Mouse (Mus musculus) G1E (cell line): ENCODE data around the gene Zc3h7b.

Experiments used
- CTCF ChIP-seq: IDR thresholded peaks from 2 replicates; pipeline ENCODE4 v1.5.1; 2012; ENCODE audit warnings: low read depth, low read length, inconsistent platforms, mixed read lengths
- GATA1 ChIP-seq: IDR thresholded peaks from 2 replicates; pipeline ENCODE4 v1.6.1; 2012; ENCODE audit warnings: borderline replicate concordance, low read length, inconsistent platforms, mixed read lengths
- GATA2 ChIP-seq: IDR thresholded peaks from 2 replicates; pipeline ENCODE4 v1.6.1; 2012; ENCODE audit warnings: low read depth, low read length, inconsistent platforms, borderline replicate concordance
- POLR2AphosphoS5 ChIP-seq: IDR thresholded peaks from 2 replicates; pipeline ENCODE4 v1.6.1; 2012; ENCODE audit warnings: low read depth, low read length, inconsistent platforms; ENCODE audit not compliant: insufficient replicate concordance
- TAL1 ChIP-seq: conservative IDR thresholded peaks from 2 replicates; pipeline ENCODE4 v1.6.1; 2012; ENCODE audit warnings: low read depth, low read length, inconsistent platforms, mixed read lengths

- no peak for TF ChIP-seq CTCF
- no peak for TF ChIP-seq POLR2AphosphoS5
- TF ChIP-seq TAL1: no peak
- no peak for TF ChIP-seq GATA1
- no peak for TF ChIP-seq GATA2
These were observed 14.8 kb upstream of the Zc3h7b start for GRCm38 (mm10) chr15:81729792-81730635.
